Mouse (Mus musculus): ENCODE results near the gene Dnaja2.

DNA sequence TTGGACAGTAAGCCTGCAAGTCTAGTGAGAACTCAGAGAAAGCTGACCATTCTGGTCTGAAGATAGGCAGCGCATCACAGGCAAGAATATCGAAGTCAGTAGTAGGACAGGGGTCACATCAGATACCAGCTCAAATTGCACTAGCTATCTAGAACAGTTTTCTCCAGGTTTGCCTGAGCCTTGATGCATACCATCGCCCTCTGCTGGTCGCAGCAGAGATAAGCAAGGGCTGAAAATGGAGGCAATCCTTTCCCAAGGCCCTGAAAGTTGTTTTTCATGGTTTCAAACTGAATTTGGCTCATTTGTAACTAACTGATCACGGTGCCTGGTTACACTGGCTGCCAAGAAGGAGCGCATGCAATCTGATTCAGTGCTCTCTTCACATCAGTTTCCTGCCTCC is 29.0 kb downstream of the Dnaja2 start:
- TF ChIP-seq POLR2A (IDR thresholded peaks at IDR 0.05; ENCODE audit: low read depth, low read length) (no peak), CTCF (IDR thresholded peaks at IDR 0.05; ENCODE audit: extremely low read depth, insufficient read depth, insufficient read length, insufficient replicate concordance) (peak; percentile 70; the same call in 1 of the 2 replicates)

Data from spleen, adult 2 months (tissue).